Mouse (Mus musculus) cerebellum, postnatal 36 days (tissue): ENCODE measurements at regions not wholly inside any gene's neighbourhood (a gene's known extent, or its start where the extent isn't known, plus 50 kb on each side); places are given as distances from the start of the nearest gene placed in this dataset.
"Not testable (repeated sequence)": the region's sequence is repeated elsewhere in the genome, so short reads cannot be mapped to it uniquely, and the experiment has no call there.

Source experiments
- DNase-seq, 2 experiments: peaks; one replicate each; pipeline ENCODE4 v3.0.0; 2021 to 2022; ENCODE audit warnings: mixed read lengths in 2 of 2

DNA sequence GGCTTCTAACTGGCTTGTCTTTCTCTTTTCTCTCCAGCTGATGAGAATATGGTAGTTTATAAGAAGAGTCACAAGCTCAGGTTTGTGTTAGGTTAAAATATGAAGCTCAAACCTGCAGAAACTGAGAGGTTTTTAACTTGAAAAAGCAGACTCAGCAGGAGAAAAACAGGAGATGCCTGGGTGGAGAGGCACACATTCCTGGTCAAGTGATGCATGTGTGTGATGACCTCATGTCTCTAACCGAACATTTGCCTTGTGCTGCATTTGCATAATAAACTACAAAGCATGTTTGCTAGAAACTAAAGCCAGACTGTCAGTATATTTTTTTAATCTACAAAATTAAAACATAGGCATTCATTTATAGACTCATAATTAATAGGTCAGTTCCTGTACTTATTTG, 182.2 kb upstream of the Ctso start:
- DNase-seq, result no peak

DNA sequence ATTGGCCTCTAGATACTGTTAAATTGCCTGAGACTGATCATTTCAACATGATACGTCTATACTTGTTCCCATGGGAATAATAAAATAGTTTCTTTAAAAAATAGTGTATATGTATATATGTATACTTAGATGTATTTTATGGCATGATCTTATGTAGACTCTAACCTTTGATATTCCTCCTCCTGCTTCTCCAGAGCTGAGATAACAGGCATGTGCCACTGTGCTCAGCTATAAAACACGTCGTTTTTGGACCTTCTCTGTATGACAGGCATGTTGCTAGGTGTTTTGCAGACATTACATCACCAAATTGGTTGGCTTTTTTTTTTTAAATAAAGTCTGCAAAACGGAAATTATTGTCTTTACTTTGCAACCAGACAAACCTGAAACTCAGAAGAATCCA, 179.4 kb upstream of the Ctso start:
- DNase-seq, result no peak

DNA sequence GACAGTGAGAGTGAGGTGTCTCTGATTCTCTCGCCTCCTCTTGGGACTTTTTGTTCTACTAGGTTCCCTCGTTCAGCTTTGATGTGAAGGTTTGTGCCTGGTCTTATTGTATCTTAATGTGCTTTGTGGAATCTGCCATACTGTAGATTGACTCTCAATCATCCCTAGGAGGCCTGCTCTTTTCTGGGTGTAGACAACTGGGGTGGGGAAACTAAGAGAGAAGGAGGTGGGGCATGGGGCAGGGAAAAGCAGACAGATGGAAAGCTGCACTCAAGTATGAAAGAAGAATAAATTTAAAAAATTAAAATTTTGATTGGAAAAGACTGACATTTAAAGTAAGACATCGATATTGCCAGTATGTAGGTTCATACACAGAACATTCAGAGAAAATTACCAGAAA, 172.0 kb upstream of the Ctso start:
- DNase-seq, result no peak

GRCm38 (mm10) chr3:81760914-81761313, 171.5 kb upstream of the Ctso start:
- DNase-seq, result no peak

GRCm38 (mm10) chr3:81771812-81772211, 160.6 kb upstream of the Ctso start:
- no peak for DNase-seq

- DNase-seq, result no peak
Observed at GRCm38 (mm10) chr3:81773012-81773411, 159.4 kb upstream of the Ctso start.

DNA sequence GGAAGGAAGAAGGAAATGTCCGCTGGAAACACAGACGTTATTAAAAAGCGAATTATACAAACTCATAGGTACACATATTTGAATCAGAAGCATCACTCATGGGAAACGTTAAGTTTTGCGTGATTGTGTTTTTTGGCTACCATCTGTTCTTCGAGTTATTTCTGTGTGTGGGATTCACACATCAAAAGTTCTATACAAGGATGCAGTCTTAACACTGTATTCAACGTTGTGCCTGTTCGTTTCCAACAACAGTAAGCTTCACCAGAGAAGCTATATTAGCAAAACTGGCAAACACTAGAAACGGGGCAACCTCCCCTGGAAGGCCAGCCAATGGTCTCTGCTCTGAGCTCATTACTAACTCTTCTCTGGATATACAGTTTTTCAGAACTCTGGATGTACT, 150.3 kb upstream of the Ctso start:
- DNase-seq, result no peak

GRCm38 (mm10) chr3:81782921-81783541, 149.4 kb upstream of the Ctso start:
- peak; percentile 6 to 15 for DNase-seq

DNA sequence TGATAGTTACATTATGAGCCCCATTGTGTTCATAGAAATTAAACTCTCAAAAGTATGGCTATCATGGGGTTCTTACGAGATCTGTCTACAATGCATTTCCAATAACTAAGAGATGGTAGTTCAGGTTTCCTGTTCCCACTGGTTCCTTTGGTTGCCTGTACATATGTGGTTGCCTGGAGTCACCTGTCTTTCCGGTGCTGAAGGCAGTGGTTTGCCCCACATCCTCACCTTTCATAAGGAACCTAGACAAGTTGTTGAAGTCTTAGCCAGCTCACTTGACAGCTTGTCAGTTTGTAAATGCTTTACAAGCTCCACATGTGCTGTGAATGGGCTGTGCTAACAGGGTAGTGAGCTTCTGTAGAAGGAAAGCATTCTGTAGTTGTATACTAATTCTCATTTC, 143.5 kb upstream of the Ctso start:
- no peak for DNase-seq

- no peak for DNase-seq
Observed at GRCm38 (mm10) chr3:81789664-81790063, 142.7 kb upstream of the Ctso start.

DNA sequence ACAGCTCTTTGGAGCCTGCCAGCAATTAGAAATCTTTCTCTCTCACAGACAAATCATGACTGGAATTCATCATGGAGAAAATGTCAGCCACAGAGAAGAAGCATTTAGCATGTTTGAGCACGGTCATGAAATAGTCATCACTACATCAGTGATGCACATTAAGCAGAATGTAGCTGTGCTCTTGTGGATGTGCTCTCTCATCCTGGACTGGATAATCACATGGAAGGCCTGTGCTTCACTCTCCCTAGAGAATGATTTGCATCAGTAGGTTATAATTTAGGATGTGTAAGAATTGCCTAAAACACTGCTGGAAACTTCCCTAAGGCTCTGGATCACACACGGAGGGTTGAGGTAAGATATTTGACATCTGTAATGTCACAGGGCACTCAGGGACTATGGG, 130.3 kb upstream of the Ctso start:
- DNase-seq, result no peak

GRCm38 (mm10) chr3:81805745-81806144, 126.7 kb upstream of the Ctso start:
- DNase-seq, result no peak

- no peak for DNase-seq
Observed at GRCm38 (mm10) chr3:81809604-81810003, 122.8 kb upstream of the Ctso start.

DNA sequence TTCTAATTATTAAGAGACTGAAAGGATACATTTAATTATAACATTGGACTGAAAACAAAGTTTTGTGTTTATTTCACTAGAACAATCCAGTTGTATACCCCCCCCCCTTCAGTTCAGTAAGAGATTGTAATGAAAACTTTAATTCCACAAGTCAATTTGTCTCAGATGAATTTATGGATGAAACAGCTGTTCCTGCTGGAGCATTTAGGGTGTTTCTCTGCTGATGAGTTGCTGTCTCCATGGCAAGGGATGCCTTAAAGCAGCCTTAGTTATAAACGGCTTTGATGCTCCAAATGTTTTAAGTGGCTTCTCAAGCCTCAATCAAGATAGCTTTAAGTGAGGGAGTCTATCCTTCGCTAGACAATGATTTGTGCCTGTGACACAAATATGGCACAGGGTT, 112.1 kb upstream of the Ctso start:
- no peak for DNase-seq

- no peak for DNase-seq
Observed at GRCm38 (mm10) chr3:81829525-81829924, 102.9 kb upstream of the Ctso start.

GRCm38 (mm10) chr3:81829966-81830599, 102.3 kb upstream of the Ctso start:
- DNase-seq, result no peak

GRCm38 (mm10) chr3:81835380-81836157, 96.8 kb upstream of the Ctso start:
- no peak for DNase-seq

GRCm38 (mm10) chr3:81836478-81836877, 95.9 kb upstream of the Ctso start:
- no peak for DNase-seq

DNA sequence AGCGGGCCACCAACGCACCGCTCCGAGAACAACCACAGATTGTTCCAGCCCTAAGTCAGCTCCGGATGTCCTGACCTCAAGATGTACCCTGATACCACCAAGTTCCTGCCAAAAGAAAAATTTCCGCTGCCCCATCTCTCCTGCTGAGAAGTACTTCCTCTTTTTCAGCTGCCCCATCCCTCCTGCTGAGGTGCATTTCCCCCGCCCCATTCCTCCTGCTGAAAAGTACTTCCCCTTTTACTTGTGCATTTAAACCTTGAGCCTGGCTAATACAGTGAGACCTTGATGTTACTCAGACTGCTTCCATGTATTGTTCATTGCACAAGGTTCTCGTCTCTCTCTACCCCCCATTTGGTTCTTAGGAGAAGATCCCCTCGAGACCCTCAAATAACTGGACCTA, 94.3 kb upstream of the Ctso start:
- not testable (repeated sequence) for DNase-seq

GRCm38 (mm10) chr3:81864487-81864886, 67.9 kb upstream of the Ctso start:
- DNase-seq, result no peak
